Mouse (Mus musculus): ENCODE measurements at regions not wholly inside any gene's neighbourhood (a gene's known extent, or its start where the extent isn't known, plus 50 kb on each side); places are given as distances from the start of the nearest gene placed in this dataset.
"Not testable (repeated sequence)": the region's sequence is repeated elsewhere in the genome, so short reads cannot be mapped to it uniquely, and the experiment has no call there.

GRCm38 (mm10) chr12:15653357-15653763 is 163.4 kb downstream of the Trib2 start:
- no peak for ATAC-seq

DNA sequence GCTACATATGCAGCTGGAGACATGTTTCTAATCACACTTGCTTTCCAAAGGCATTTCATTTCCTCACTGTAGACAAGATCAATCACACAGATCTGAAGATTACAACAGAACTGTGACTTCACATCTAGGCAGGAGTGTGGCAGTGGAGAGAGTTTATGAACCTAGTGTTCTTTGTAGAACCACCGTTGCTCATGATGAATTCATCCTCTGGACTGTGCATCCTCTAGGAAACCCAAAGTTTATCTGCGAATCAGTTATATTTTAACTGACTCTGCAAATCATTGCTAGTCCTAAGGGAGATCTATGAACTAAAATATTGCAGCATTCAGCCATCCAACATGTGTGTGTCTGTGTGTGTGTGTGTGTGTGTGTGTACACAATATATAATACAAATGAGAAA is 165.4 kb downstream of the Trib2 start:
- ATAC-seq, result no peak

DNA sequence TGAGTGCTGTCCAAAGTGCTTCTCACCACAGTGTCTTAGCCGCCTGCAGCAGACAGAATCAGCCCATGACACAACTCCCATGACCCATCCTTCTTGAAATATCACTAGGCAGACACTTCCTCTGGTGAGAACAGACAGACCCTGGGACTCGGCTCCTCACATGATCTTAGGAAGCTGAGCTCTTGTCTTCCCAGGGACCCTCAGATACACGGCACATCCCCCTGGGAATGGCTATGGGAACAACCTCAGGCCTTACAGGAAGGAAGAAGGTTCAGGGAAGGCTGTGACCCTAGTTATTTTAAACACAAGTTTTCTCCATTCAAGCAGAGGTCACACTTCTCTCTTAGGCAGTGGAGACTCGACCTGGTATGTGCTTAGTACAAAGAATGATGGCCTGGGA is 166.8 kb downstream of the Trib2 start:
- no peak for ATAC-seq

DNA sequence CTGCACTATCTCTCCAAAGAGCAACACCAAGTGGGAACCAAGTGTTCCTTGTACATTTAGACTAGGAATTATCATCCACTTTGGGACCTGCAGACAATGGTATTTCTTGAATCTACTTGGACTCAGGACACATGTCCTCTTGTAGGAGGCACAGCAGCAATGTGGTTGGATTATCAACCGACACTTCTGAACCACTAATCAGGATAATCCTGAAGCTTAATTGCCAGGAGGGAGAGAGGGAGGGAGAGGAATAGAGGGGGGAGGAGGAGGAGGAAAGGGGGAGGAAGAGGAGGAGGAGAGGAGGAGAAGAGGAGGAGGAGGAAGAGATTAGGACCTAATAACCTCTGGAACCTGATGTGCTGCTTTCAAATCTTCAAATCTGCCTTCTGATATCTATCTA is 167.5 kb downstream of the Trib2 start:
- no peak for ATAC-seq

DNA sequence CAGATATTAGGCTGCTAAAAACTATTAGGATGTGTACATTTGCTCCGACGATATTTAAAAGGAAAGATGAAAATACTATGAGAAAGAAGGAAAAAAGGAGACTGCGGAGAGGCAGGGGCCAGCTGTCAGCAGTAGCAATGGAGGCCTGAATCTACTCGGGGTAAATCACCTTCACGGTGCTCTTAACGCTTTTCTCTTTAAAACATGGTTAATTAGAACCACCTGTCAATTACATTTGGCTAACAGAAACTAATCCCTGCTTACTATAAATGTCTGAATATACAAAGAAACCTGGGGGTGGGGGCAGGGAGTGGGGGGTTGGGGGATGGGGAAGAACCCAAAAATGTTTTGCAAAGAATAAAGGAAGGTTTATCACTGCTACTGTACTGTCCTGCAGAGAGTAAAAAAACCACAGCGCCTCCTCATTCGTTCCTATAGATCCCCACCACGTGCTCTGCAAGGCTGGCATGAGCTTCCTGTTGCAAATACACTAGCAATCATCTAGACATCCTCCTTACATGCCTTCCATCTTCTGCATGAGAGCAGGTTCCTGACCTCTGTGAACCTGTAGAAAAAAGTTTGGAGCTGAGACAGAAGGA is 172.5 kb downstream of the Trib2 start:
- ATAC-seq, result no peak

GRCm38 (mm10) chr12:15643669-15644068 is 173.1 kb downstream of the Trib2 start:
- ATAC-seq, result no peak

- no peak for ATAC-seq
These were observed 176.4 kb downstream of the Trib2 start for GRCm38 (mm10) chr12:15640320-15640719.

DNA sequence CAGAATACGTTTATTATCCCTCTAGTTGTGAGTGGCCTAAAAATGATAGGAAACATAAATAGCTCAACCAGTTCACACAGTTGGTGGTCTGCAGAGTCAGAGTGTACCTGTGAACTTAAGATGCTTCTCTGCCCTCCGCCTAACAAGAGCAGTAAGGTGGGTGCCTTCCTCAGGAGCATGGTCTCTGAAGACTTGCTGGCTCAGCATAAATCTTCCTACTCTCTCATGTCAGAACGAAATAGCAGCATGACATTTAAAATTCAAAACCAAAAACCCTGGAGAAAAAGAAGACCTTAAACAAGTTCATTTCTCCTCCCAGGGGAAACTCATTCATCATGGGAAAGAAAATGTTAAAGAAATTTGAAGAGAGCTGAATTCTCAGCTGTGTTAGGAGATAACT is 186.8 kb downstream of the Trib2 start:
- ATAC-seq, result no peak

- no peak for ATAC-seq
These were observed 197.2 kb downstream of the Trib2 start for GRCm38 (mm10) chr12:15619521-15619920.

DNA sequence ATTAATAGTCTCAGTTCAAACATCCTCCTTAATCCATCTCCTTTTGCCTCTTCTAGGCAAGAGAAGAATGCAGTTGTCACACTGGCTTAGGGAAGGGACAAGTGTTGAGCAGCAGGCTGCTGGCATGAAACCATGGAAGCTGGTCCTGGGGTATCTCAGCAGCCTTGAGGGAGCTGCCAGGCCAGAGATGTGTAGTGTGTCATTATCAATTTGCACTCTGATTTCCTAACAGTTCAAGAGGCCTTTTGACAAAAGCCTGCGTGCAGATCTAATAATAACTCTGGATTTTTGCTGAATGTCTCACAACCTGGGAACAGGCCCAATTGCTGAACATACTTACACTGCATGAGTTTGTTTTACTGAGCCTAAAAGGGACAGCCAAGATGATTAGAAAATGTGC is 199.4 kb downstream of the Trib2 start:
- no peak for ATAC-seq

DNA sequence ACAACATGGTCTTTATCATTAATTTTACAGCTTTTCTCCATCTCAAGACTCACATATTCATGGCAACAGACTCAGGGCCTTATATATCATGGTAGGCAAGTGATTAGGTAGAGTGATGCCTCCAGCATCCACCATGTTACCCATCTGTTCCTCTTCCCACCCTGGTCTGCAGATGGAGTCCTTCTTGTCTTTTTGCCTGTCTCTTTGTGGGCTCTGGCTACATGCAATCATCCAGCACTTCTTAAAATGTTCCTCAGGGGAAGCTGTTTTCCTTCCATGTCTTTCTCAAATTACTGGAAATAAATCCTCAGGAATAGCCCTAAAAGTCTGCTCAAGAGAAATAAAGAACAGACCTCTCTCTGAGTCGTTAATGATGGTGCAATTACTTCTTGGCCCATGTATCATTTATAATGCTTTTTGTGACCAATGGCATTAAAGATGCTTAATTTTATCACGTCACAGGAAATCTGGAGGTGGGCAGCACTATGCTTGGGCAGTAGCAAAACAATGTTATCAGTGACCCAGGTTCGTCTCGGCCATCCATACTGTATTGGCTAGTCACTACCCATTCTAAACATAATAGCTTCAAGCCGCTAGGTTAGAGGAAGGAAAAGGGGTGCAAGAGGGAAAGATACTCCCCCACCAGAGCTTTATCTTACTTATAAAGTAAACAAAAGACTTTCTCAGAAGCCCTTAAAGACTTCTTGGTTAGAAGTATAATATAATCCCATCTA is 204.7 kb downstream of the Trib2 start:
- no peak for ATAC-seq

DNA sequence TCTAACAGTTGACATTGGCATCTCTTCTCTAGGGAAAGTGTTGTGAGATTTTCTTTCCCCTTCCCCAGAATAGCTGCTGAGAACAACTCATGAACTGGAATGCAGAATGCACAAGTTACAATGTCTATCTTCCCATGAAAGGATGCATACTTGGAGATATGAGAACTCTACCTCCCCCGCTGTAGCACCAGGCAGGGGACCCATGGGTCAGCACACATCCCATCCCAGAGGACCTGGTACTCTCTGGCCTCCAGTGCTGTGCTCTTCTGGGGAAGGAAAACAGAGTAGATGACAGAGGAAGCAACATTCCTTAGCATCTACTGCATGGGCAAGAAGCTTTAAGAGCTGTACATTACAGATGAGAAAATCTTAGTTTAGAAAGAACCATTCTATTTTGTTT is 209.6 kb downstream of the Trib2 start:
- no peak for ATAC-seq

GRCm38 (mm10) chr12:15606095-15606494 is 210.6 kb downstream of the Trib2 start:
- no peak for ATAC-seq

DNA sequence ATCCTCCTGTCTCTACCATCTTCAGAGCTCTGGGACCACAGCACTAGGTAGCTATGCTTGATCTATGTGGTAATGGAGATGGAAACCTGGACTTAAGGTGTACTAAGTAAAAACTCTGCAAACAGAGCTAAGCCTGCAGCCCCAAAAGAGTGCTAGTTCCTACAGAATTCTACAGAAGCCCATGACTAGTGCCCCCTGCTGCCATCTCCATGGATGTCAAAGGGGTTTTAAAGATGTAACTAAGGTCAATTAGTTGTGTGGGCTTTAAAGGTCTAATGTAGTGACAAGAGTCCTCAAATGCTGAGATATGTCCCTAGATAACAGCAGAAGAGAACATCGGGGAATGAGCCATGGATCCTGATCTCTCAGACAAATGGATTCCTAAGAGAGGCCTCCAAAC is 212.1 kb downstream of the Trib2 start:
- no peak for ATAC-seq

GRCm38 (mm10) chr12:15603885-15604284 is 212.8 kb downstream of the Trib2 start:
- no peak for ATAC-seq

- peak; percentile 73 for ATAC-seq
These were observed 213.4 kb downstream of the Trib2 start for GRCm38 (mm10) chr12:15603319-15603718.

- ATAC-seq, result no peak
These were observed 222.0 kb downstream of the Trib2 start for GRCm38 (mm10) chr12:15594704-15595103.

GRCm38 (mm10) chr12:15587864-15588263 is 228.9 kb downstream of the Trib2 start:
- ATAC-seq, result not testable (repeated sequence)

GRCm38 (mm10) chr12:15586706-15587442 is 229.8 kb downstream of the Trib2 start:
- no peak for ATAC-seq

- no peak for ATAC-seq
These were observed 230.9 kb downstream of the Trib2 start for GRCm38 (mm10) chr12:15585845-15586244.

- no peak for ATAC-seq
These were observed 232.0 kb downstream of the Trib2 start for GRCm38 (mm10) chr12:15584721-15585120.

GRCm38 (mm10) chr12:15566785-15567109 is 250.0 kb downstream of the Trib2 start:
- no peak for ATAC-seq

GRCm38 (mm10) chr12:15565941-15566784 is 250.6 kb downstream of the Trib2 start:
- ATAC-seq, result no peak

Data from inflammation-experienced regulatory T-cells, adult 6 months (primary cell).